Mouse (Mus musculus) ovary, postnatal 14 days (tissue): ENCODE measurements around the gene Epb41l5.
A peak's percentile ranks its signal among the peaks of the same experiment; 100 is the strongest.

Experiments
- DNase-seq: peaks from one replicate; pipeline ENCODE4 v3.0.0; 2022; ENCODE audit warnings: low spot score

Gene Epb41l5

DNA sequence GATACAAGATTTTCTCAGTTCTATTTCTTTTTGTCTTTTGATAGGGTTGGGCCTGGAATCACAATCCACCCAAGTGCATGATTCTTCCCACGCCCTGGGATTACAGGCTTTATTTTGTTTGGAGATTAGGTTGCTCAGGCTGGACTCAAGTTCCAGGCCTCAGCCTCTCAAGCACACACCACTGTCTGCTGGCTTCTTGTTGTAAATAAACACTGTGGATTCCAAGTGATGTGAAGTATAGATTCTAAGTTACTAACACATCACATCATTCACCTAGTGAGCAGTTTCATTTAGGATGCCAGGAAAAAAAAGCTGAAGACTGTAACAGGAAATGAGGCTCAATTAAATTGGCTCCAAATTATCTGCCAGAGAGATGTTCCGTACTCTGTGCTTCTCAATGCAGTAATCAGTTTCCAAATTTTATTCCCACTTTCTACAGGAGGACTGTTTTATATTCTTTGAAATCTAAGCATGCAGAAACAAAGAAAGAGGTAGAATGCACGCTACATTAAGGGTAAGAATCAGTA lies 51.8 kb downstream of the Epb41l5 start:
- DNase-seq = no peak

DNA sequence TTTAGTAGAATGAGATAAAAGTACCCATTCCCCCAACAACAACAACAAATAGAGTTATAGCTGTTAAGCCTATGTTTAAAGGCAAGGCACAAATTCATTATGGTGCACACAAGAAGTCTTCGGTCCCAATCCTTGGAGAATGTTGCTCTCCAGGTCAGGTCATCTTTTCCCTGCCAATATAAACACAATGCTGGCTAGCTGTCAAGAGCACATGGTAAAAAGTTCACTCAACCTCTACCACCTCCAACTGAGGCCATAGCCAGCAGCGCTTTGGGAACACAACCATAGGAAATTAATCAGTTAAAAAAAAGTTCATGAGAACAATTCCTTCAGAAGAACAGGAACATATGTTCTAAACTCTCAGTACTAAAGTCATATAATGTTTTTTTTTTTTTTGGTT lies 58.8 kb downstream of the Epb41l5 start:
- DNase-seq = peak; percentile 10

DNA sequence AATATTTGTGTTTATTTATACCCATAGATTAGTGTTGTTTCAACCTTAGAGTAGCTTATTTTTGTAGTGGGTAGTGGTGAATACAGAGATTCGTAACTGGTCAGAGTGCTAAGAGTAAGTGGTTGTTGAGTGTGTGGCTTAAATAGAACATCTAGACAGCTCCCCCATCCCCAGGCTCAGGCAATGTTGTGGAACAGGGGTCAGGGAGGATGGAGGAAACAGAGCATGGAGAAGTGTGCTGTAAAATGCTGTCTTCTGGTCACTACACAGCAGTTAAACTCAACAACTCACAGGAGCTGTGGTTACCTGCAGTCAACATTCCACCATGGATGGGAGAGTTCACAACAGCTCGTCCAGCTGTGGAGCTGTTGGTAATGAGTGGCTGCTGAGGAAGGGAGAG lies 63.8 kb downstream of the Epb41l5 start:
- DNase-seq = no peak

DNA sequence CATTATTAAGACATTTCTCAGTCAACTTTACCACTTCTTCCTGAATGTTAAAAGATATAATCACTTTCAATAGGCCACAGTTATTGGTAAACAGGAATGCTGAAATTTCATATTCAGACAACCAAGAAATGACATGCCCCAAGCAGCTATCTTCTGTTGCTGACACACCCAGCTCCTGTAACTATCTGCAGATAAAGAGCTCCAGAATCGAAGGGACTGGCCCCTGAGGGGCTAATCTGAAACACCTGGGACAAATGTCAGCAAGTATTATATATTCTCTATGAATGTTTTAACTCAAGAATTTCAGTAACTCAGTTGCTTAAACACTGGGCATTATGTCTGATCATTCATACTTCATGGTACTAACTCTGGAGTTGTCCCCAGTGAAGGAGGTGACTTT lies 78.7 kb downstream of the Epb41l5 start:
- DNase-seq = no peak

DNA sequence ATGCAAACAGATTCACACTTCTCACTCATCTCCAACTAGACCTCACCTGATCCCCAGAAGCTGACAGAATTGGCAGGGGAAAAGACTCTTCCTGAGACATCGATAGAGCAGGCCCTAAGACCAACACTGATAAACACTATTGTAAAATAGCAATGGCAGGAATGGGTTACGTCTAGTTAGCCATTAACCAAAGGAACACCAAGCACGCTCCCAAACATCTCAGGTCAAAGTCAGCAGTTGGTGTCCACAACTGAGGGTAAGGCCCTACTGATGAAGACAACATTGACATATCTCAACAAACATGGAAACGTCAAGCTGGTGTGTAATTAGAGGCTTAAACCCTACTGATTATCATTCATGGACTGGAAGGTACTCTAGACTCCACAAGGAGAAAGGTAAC lies 83.3 kb downstream of the Epb41l5 start:
- DNase-seq = no peak

DNA sequence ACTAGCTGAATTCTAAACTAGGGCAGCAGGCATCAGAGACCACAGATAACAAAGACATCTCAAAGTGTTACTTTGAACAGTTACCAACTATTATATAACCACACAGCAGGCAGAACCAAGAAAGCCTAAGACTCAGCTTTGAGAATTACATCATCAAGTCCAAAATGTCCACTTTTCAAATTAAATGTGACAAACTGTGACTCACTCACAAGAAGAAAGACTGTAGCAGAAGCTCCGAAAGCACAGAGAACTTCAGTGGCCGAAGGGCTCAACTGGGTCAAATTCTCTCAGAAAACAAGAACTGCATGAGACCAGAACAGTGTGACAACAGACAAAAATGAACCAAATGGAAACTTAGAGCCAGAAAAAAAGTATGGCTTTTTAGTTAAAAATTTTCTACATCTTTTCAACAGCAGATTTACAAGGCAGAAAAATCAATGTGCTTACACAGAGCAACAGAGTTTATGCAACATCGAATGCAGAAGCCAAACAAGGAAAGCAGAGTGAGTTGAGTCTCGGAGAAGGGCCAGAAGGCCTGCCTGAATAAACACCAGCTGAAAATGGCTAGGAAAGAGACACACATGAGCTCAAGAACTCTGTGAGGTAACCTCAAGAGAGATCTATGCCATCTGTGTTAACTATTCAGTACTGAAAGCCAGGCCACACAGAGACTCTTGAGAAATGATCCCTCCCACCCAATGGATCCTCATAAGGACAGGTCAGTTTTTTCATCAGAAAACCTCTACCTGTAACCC lies 91.0 kb downstream of the Epb41l5 start:
- no peak for DNase-seq

DNA sequence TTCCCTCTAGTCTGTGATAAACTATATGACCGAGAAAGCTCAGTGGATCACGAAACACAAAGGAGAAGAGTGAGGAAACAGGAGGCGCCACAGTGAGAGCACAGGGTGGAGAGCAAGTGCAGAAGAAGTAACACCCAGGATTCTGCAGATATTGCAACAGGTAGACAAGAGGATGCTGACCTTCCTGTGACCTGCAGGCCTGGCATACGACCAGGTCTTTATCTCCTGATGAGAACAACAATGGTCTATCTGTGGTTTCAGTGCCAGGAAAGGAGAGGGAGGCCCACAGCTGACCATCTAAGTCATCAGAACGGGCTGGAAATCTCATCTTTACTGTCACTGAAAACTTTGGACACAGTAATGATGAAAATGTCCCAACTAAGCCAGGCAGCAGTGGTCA lies 93.1 kb downstream of the Epb41l5 start:
- DNase-seq = no peak

DNA sequence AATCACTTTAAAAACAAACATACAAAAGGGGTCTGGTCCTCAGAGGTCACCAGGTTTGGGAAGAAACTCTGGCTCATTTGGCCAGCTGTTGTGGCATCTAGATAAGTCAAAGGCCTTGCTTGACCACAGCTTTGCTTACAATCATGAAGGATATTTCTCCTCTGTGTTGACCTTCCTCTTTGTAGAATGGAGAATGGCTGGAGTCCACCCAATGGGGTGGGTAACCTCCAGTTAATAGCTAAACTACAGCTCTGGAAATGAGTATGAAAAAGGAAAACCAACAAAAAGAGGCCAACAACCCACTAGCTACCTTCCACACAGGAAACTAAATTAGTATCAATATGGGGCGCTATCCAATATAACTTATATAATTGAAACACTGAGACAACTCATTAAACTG lies 97.1 kb downstream of the Epb41l5 start:
- no peak for DNase-seq

DNA sequence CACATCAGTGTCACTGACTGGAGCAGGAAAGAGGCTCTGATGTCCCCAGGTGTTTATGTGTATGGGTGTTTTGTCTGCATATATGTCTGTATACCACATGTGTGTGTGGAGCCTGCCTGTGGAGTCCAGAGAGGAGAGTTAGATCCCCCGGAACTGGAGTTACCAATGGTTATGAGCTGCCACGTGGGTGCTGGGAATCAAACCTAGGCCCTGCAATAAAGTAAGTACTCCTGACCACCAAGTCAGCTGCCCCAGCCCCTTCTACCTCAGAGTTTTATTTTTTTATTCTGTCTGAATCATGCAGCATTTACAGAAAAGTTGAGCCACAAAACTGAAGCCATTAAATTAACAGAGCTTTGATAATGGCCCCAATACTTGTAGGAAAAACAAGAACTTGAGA lies 98.7 kb downstream of the Epb41l5 start:
- no peak for DNase-seq

DNA sequence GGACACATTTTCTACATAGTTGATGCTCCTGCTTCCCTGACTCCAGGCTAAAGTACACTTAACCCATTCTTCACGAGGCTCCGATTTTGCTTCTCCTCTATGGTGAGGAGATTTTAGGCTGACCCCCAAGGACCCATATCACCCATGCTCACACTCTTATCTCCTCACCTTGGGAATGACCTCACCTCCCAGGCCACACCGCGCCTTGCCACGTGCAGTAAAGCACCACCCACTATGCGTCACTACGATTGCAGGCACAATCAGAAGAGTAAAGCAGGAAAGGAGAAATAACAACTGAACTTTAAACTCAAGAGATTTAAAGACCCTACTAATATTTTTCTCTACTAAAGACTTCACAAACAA lies 99.5 kb downstream of the Epb41l5 start:
- no peak for DNase-seq

DNA sequence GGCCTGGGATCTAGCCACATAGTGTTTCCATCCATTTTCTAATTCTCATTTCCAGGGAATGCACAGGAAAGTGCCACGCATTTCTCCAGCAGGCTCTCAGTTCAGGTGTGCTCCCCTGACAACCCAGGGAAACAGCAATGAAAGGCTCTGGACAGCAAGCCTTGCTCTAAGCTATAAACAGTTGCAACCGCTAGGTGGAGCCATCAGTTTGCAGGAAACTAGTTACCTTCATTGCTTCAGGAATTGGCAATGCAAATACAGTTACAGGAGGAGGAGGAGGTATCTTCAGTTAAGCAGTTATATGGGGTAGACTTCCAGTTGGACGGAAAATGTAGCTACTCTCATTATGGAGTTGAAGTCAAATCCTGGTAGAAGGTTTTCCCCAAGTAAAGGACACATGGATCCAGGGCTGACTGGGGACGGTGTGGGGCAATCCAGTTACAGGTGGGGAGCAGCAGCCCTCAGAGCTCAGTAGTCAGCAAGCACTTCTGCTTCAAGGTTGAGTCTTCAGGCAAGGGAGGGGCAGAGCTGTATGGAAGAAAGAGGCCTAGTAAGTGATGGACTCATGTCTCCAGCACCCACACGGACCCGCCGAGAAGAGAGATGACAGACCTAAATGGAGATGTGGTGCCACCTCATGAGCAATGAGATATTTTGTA lies 100.0 kb downstream of the Epb41l5 start:
- DNase-seq = peak; percentile 80

DNA sequence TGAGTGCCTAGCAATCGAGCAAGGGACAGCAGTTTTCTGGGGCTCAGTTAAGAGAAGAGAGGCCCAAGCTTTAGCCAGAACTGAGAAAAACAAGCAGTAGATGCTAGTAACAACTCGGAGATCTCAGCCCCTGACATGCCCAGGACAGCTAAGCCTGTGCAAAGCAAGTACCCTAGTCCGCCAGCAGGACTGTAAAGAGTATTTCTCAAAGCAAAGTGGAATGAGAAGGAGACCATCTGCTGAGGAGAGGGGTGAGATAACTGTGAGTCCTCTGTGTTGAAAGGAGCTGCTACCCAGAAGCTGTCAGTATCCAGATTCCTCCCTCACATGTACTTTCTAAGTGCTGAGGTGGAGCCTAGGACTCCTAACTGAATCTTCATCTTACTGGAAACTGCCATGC lies 102.3 kb downstream of the Epb41l5 start:
- no peak for DNase-seq

DNA sequence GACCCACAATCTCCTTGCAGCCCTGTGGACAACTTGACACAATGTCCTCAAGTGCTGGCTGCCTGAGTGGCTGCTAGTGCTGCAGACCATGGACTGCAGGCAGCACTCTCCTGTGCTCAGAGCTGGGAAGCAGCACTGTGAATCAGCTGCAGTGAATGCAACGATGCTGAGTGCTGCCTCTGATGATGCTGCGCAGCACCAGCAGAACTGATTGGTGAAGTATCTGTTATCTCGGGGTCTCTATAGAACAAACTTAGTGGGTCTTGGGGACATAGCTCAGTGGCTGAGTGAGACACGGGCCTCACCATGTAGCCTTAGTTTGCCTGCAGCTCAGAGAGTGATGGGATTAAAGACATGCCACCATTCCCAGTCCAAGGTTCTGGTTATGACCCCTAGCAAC lies 103.1 kb downstream of the Epb41l5 start:
- DNase-seq = no peak

DNA sequence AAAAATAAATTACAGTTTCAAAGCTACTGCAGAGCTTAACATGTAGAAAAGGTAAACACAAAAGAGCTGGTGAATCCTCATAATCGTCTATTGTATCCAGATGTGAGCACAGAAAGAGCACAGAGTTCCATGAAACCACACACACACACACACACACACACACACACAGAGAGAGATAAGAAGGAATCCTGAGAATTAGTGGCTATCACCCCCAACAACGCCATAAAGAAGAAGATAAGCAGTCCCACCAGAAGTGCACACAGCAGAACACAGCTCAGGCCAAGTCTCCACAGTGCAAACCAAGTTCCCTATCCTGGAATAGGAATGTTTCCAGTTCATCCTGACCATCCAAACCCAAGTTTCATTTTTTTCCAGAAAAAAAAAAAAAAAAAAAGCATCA lies 103.6 kb downstream of the Epb41l5 start:
- no peak for DNase-seq

DNA sequence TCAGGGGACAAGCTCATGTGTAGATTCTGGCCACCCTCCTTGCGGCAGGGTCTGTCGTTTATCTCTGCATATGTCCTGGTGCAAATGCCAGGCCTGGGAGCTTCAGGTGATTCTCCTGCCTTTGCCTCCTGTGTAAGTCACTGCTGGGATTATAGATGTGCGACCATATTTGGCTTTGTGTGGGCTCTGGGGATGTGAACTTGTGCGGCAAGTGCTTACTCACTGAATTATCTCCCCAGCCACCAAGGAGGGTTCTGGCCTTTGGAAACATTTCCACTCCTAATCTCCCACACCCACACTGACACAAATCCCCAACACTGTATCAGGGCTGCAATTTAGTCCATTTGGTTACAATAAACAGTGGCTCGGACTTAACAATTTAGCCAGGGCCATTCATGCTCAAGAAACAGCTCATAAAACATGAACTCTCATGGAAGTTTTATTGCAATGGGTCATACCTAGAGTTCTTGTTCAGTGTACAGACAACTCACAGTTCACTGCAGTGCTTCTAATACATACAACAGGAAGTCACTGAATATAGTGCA lies 104.1 kb downstream of the Epb41l5 start:
- DNase-seq = no peak

DNA sequence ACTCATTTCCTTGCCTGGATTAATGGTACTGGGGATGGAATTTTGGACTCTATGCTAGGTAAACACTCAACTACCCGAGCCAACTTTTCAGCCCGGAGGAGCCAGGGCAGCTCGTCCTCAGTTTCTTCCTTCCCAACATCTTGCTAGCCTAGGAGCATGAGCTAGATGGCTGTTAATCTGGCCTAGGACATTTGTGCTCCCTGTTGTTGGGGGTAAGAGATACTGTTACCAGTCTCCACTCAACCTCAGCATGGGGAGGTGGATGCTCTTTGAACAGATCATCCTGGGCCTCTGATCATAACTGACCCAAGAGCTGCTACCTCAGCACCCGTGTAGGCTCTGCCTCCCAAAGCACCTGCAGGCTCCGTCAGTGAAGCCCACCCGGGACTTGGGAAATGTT lies 105.5 kb downstream of the Epb41l5 start:
- DNase-seq = no peak

DNA sequence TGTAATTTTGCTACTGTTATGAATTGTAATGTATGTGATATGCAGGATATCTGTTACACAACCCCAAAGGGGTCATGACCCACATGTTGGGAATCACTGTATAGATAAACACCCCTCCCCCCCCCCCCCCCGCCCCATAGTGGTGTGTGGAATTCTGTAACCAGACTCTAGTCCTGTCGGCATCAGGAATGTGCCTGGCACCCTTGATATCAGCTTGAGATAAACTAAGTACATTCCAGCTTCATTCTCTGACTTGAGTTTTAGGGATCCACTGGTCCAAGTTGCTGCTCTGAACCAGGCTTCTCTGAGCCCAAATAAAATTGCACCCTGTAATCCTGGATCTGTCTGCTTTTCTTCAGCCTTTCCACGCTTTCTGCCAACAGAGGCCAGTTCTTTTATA lies 107.2 kb downstream of the Epb41l5 start:
- DNase-seq = no peak

DNA sequence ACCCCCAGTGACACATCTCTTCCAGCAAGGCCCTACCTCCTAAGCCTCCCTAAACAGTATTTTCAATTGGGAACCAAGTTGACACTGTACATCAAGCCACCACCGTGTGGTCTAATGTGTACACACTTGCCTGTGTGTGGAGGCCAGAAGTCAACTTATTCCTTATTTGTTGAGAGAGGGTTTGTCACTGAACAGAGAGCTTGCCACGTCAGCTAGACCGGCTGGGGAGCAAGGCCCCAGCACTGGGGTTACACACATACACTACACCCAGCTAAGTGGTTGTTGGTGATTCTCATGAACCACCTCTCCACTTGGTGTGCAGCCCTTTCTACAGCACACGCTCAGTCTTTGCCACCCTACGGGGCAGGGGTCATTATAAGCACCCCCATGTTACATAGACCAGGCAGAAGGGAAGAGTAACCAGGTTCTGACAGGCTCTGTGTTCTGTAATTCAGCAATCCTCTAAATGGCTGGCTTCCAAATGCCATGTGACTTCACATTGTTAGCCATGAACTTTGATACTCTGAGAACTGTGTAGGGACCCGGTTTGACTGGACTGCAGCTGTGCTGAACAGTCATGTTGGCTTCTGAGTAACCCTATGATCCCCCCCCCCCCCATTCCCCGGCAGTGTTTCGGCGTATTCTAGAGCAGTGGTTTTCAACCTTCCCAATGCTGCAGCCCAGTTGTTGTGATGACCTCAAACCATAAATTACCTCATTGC lies 107.8 kb downstream of the Epb41l5 start:
- DNase-seq = no peak

DNA sequence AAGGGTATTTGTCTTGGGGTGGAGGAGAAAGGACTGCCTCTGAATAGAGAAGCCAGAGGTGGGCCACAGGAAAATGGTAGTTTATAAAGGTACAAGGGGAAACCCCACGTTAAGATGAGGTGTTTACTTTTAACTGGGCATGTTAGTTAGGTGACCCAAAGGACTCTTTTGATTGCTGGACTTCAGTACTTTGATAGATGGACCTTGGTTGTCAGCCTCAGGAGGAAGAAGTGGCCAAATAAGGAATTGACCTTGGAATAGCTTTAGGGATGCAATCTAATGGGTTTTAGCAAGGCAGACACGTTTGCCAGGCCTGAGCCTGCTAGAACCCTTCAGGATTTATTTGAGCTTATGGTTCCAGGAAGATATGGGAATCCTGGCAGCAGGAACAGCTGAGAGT lies 109.5 kb downstream of the Epb41l5 start:
- DNase-seq = no peak

DNA sequence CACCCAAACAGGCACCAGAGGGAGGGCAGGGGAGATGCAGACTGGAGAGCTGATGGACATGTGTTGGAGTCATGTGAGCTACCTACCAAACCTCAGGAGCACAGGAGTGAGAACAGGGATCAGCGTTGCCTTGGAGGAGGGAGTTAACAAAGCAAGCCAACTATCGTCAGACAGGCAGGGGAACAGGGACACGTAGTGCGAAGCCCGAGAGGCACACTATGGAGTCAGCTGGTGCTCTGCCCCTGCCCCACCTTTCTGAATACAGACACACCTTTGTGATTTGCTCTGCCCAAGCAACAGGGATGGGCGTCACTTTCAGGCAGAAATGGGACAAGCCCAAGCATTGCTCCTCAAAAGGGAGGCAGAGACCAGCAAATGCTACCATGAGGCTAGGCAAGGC lies 111.1 kb downstream of the Epb41l5 start:
- no peak for DNase-seq

DNA sequence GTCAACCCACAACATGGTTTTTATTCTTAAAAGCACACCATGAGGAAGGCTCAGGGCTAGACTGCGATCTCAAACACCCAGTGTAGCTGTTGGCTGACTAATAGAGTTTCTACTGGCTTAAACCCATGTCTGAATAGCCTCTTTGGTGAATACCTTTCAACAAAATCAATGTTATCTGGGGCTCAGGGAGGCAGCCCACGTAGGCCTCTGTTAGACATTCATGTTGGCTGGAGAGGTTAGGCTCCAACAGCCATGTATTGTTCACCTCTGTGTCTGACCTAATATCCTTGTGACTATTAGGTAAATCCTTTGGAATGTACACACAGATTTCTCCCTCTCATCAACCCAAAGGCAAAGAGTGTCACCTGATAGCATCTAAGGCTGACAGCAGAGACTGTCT lies 112.7 kb downstream of the Epb41l5 start:
- no peak for DNase-seq

DNA sequence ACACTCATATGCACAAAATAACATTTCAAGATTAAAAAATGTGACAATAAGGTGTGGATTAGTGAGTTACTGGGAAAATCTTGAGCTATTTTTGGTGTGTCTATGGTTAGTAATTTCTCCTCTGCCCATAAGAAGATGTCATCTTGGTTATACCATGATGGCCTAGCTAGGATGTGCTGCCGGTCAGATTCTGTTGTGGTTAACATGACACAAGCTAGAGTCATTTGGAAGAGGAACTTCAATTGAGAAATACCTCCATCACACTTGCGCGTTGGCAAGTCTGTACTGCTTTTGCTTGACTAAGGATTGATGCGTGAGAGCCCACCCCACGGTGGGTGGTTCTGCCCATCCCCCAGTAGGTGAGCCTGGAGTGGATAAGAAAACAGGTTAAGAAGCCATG lies 114.5 kb downstream of the Epb41l5 start:
- no peak for DNase-seq
